Mouse (Mus musculus) c-Kit-positive CD71-negative TER-119-negative erythroid progenitor cells, embryonic 14.5 days (primary cell): ENCODE data around the gene Spock1.

Experiments
- DNase-seq: peaks from one replicate; pipeline ENCODE4 v3.0.0-alpha.2; 2013; ENCODE audit warnings: low read depth

The Spock1 gene

GRCm38 (mm10) chr13:57654362-57654761 lies 253.8 kb downstream of the Spock1 start:
- DNase-seq, result no peak

- no peak for DNase-seq
Measured at GRCm38 (mm10) chr13:57651236-57651635, 256.9 kb downstream of the Spock1 start.

- DNase-seq, result no peak
Measured at GRCm38 (mm10) chr13:57648784-57649183, 259.3 kb downstream of the Spock1 start.

- DNase-seq, result no peak
Measured at GRCm38 (mm10) chr13:57647456-57647855, 260.7 kb downstream of the Spock1 start.

- no peak for DNase-seq
Measured at GRCm38 (mm10) chr13:57643036-57643435, 265.1 kb downstream of the Spock1 start.

GRCm38 (mm10) chr13:57641649-57642048 lies 266.5 kb downstream of the Spock1 start:
- no peak for DNase-seq

- no peak for DNase-seq
Measured at GRCm38 (mm10) chr13:57640968-57641367, 267.2 kb downstream of the Spock1 start.

- DNase-seq, result no peak
Measured at GRCm38 (mm10) chr13:57638820-57639219, 269.3 kb downstream of the Spock1 start.

- no peak for DNase-seq
Measured at GRCm38 (mm10) chr13:57637606-57638132, 270.5 kb downstream of the Spock1 start.

GRCm38 (mm10) chr13:57637080-57637572 lies 271.0 kb downstream of the Spock1 start:
- no peak for DNase-seq

GRCm38 (mm10) chr13:57636196-57637015 lies 271.7 kb downstream of the Spock1 start:
- DNase-seq, result no peak

- DNase-seq, result no peak
Measured at GRCm38 (mm10) chr13:57630532-57630931, 277.6 kb downstream of the Spock1 start.

- no peak for DNase-seq
Measured at GRCm38 (mm10) chr13:57628218-57628617, 279.9 kb downstream of the Spock1 start.

- DNase-seq, result no peak
Measured at GRCm38 (mm10) chr13:57626434-57626833, 281.7 kb downstream of the Spock1 start.

- DNase-seq, result no peak
Measured at GRCm38 (mm10) chr13:57623909-57624481, 284.1 kb downstream of the Spock1 start.

- no peak for DNase-seq
Measured at GRCm38 (mm10) chr13:57619079-57619768, 288.9 kb downstream of the Spock1 start.

GRCm38 (mm10) chr13:57611326-57612171 lies 296.6 kb downstream of the Spock1 start:
- DNase-seq, result no peak

- no peak for DNase-seq
Measured at GRCm38 (mm10) chr13:57609946-57610345, 298.2 kb downstream of the Spock1 start.

GRCm38 (mm10) chr13:57604437-57604836 lies 303.7 kb downstream of the Spock1 start:
- no peak for DNase-seq

- DNase-seq, result no peak
Measured at GRCm38 (mm10) chr13:57603226-57603625, 304.9 kb downstream of the Spock1 start.

GRCm38 (mm10) chr13:57595761-57596051 lies 312.4 kb downstream of the Spock1 start:
- no peak for DNase-seq
